Mouse (Mus musculus) brown adipose tissue, adult 24 weeks (tissue): ENCODE results near the gene Irgq. TPM values are rescaled to one million over a fixed set of nuclear protein-coding genes. Genes with fewer than 3 reads are reported as not detected.
A peak's percentile ranks its signal among the peaks of the same experiment; 100 is the strongest.

Experiments
- H3K27ac ChIP-seq: fragments of 200-500 bp; replicated peaks from 2 replicates; pipeline ENCODE4 v1.5.1; 2012; ENCODE audit warnings: low read depth, mild to moderate bottlenecking, low read length
- H3K4me1 ChIP-seq: fragments of 200-500 bp; 2 replicates; pipeline ENCODE4 v1.6.1; 2012; ENCODE audit warnings: low read length, mixed read lengths; ENCODE audit not compliant: control insufficient read depth, insufficient read depth, insufficient read length
- H3K4me3 ChIP-seq: fragments of 200-500 bp; 2 replicates; pipeline ENCODE4 v1.5.1; 2012; ENCODE audit warnings: low read depth, mild to moderate bottlenecking, low read length, moderate library complexity; ENCODE audit not compliant: insufficient read depth
- polyA plus RNA-seq: library from polyadenylated mRNA; stranded (reverse); fragments of >200 nt; gene quantifications from 2 replicates; pipeline ENCODE4 v1.2.4, GENCODE M21; 2012; ENCODE audit not compliant: missing spikeins, insufficient read depth, insufficient read length

The Irgq gene
- polyA plus RNA-seq, 1 experiment = 9.2 TPM

DNA sequence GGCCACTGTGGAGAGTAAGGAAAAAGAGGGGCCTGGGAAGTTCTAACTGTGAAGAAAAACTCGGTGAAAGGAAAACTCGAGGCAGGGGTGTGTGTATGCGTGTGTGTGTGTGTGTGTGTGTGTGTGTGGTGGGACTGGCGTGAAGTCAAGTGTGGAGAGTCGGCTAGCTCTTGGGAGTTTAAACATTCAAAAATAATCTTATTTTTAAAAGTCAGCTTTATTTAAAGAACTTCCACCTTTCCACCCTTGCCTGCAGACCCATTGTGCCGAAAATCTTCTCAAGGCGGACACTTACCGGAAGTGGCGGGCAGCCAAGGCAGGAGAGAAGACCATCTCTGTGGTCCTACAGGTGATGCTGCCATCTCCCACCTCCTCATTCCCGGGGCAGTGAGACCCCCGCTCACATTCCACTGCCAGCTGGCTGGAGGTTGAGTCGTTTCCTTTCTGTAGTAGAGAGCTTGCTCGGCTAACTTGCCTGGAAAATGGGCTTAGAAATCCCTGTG is 17.1 kb downstream of the Irgq start:
- no peak overlapping the region for H3K27ac ChIP-seq
- peaks cover 3% of the 10 kb centered on the region; the same call in 1 of the 2 replicates for H3K4me1 ChIP-seq
- H3K4me3 ChIP-seq = peak overlapping the region; percentile 81

DNA sequence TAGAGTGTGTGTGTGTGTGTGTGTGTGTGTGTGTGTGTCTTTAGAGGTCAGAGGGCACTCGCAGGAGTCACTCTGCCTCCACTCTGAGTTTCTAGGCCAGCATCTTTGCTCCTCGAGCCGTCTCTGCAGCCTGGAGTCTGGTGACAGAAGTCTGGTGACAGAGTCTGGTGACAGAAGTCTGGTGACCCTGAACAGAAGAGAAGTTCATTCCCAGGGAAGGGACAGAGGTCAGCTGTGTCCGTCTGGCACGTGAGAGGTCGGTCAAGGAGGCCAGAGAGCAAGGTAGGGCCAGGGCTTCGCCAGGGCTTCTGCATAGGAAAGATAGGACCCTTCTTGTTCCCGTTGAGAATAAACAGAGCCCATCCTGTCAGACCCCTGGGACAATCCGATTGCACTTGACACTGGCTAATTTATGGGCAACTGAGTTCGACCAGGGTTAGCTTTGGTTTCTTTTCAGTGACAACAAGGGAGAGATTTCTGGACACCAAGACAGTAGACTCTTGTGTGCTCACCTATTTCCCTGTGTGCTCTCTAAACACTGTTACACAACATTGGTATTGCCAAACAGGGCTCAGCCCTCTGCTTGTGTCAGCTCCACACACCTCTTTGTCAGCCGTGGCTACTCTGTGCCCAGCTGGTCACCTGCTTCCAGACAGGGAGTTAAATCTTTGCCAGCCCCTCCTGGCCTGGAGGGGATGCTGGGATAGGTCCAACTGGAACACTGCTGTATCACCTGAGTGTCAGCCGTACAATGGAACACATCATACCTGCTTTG is 21.7 kb downstream of the Irgq start:
- Histone ChIP-seq H3K4me1 (peaks cover 3% of the 10 kb centered on the region; the same call in 1 of the 2 replicates), H3K27ac (no peak overlapping the region), H3K4me3 (no peak overlapping the region)

DNA sequence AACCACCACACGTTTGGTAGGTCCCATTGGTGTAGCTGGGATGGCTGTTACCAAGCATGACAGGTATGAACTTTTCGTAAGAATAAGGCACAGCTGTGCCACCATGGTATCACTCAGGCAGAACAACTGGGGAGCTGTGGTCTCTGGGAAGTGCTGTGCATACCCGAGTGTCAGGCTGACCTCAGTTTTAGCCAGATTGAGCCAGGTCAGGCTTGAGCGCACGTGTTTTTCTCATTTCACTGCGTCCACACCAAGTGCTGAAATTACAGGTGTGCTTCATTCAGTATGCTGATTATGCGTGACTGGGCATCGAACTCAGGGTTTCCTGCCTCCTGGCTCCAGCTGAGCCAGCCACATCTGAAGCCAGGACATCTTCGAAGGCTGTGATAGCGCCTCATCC is 25.3 kb downstream of the Irgq start:
- Histone ChIP-seq H3K27ac (no peak overlapping the region), H3K4me1 (peaks cover 3% of the 10 kb centered on the region; the same call in 1 of the 2 replicates), H3K4me3 (no peak overlapping the region)

DNA sequence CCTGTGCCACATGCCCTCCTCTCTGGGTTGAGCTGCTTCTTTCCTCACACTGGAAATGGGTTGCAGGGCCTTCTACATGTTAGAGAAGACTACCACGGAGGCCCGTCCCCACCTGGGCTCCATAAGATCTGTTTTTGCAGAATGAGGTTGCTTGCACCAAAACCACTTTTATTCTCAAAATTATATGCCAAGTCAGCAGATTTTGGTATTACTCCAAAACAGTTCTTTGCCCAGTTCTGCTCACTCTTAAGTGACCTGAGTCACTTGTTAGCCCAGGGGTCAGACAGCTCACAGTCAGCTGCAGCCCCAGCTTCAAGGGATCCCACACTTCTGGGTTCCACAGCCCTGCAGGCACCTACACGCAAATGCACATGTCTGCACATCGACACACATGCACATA is 31.0 kb downstream of the Irgq start:
- H3K27ac ChIP-seq = no peak overlapping the region
- no peak overlapping the region for H3K4me3 ChIP-seq
- H3K4me1 ChIP-seq = no peaks in the 10 kb centered on the region

DNA sequence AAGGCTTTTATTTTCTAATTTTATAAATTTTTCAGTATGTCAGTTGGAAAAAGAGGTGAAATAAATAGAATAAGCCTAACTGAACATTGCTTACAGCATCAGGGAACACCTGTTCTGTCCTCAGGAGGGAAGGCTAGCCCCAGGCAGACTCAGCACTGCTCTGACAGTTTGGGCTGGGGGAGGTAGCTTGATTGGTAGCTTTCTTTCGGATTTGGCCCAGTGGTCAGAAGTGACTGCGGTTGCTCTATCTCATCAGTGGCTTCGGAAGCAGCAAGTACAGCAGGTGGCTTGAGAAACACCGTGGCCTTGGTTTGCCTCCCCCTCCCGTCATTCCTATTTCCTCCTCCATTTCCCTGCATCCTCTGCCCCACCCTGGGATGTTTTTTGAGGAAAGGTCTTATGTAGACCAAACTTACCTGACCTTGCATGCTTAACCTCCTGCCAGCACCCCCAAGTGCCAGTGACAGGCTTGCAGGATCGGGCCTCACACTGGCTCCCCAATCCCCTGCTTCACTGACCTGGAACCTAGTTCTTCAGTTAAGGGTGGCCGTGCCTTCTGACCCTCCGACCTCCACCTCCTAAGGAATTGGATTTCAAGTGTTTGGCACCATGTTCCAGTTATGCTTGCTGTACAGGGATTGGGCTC is 32.8 kb downstream of the Irgq start:
- Histone ChIP-seq H3K27ac (no peak overlapping the region), H3K4me1 (no peaks in the 10 kb centered on the region)

DNA sequence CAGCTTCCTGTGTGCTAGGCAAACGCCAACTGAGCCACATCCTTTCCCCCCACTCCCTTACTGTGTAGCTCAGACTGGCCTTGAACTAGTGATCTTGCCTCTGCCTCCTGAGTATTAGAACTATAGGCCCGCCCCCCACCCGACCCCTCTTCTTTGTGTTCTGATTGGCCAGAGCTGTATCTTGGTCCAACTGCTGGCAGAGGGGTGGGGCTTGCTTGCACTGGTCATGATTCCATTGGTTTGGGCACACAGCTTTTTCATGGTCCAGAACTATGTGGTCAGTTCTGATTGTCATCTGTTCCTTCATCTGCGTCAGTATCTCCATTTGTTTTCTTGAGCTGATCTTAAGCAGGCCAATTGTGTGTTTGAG is 33.3 kb downstream of the Irgq start:
- no peak overlapping the region for H3K27ac ChIP-seq
- H3K4me1 ChIP-seq = no peaks in the 10 kb centered on the region
- H3K4me3 ChIP-seq = no peak overlapping the region

More for the DNA sequence above, 32.8 kb downstream of the Irgq start:
- H3K4me3 ChIP-seq = no peak overlapping the region

DNA sequence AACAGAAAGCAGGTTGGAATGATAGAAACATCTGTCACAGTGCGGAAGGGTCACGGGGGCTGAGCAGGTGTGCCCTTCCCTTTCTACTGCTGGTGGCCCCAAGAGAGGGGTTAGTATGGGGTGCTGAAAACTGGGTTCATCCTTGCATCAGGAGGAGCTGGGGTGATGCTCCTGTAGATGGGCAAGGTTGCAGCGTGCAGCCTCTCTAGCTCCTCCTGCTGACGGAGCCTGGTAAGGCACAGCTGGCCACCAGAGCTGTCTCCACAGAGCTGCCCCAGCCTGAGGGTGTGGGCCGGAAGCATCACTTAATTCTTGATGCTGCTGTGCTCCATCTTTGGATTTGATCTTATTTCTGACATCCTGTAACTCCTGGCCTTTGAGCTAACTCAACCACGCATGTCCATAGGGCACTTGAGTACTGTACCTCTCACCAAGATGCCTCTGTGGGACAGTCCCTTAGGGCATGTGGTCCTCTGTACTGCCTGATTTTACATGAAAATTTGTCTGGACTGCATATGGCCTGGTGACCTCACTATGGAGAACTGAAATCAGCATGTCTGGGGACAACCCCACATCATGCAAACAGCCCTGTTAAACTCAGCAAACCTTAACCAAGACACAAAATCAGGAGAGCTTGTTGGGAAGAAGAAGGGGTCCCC is 34.2 kb downstream of the Irgq start:
- Histone ChIP-seq H3K4me3 (no peak overlapping the region), H3K4me1 (no peaks in the 10 kb centered on the region), H3K27ac (no peak overlapping the region)

DNA sequence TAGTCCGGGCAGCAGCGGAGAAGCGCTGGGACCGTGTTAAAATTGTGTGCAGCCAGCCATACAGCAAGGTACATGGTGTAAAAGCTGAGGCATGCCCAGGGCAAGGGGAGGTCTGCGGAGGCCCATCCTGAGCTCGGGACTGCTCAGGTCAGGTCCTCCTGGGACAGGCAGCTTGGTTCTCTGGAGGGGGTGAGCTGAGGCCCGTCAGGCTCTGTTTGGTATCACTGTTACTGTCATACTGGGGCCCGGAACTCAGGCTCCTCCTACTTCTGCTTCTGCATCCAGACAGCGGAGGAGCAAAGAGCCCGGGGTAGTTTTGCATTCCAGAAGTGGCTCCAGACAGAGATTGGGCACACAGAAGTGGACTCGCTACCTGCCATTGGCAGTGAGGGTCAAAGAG is 35.1 kb downstream of the Irgq start:
- Histone ChIP-seq H3K27ac (no peak overlapping the region), H3K4me3 (no peak overlapping the region), H3K4me1 (no peaks in the 10 kb centered on the region)

DNA sequence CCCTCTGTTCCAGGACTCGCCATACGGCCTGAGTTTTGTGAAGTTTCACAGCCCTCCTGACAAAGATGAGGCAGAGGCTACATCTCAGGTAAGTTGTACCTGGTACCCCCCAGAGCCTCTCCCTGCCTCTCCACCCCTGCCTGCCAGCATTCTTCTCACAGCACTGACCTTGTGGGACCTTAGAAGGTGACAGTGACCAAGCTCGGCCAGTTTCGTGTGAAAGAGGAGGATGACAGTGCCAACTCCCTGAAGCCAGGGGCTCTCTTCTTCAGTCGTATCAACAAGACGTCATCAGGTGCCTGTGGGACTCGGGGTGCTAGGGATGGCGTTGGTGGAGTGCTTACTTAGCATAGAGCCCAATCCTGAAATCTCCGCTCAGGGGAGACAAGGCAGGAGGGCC is 35.7 kb downstream of the Irgq start:
- Histone ChIP-seq H3K4me1 (no peaks in the 10 kb centered on the region), H3K4me3 (no peak overlapping the region), H3K27ac (no peak overlapping the region)

DNA sequence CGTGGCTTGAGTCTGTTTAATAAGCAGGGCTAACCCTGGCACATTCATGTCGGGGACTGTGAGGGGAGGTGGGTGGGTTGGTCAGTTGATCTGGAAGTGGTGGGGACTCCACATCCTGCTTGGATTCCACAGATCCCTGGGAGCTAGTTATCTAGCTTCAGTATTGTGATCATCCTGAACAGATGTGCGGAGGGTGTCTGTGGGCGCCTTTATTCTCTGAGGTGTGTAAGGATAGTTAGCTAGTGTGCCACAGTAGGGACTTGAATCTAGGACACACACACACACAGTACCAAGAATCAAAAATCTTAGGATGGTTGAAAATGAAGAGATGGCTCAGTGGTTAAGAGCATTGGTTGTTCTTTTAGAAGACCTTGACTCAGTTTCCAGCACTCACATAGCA is 38.0 kb downstream of the Irgq start:
- H3K4me3 ChIP-seq = no peak overlapping the region

DNA sequence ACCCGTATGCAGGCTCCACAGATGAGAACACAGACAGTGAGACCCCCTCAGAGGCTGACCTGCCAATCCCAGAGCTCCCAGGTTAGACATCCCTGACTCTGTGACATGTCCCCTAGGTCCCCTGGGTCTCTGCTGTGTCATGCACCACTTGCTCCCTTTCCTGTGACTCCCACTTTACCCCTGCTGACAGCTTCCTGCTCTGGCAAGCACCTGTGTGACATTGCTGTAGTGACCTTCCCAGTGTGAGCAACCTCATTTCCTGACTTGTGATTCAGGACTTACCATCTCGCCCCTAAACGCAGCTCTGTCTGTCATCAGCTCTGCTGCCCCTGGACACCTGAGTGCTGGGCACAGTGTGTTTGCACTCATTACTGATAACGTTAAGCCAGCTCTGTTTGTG is 40.6 kb downstream of the Irgq start:
- Histone ChIP-seq H3K4me1 (no peaks in the 10 kb centered on the region), H3K27ac (no peak overlapping the region), H3K4me3 (no peak overlapping the region)

More for the DNA sequence above, 38.0 kb downstream of the Irgq start:
- no peaks in the 10 kb centered on the region for H3K4me1 ChIP-seq
- H3K27ac ChIP-seq = no peak overlapping the region

DNA sequence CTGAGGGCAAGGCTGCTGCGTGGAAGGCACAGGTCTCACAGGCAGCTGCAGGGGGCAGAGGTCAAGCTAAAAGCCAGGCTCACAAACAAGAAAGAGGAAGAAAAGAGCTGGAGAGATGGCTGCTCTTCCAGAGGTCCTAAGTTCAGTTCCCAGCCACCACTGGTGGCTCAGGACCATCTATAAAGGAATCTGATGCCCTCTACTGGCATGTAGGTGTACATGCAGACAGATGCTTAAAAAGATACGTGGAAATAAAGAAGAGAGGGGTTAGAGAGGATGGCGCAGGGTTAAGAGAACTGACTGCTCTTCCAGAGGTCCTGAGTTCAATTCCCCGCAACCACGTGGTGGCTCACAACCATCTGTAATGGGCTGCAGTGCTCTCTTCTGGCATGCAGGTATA is 42.0 kb downstream of the Irgq start:
- no peaks in the 10 kb centered on the region for H3K4me1 ChIP-seq
- no peak overlapping the region for H3K27ac ChIP-seq
- H3K4me3 ChIP-seq = no peak overlapping the region

DNA sequence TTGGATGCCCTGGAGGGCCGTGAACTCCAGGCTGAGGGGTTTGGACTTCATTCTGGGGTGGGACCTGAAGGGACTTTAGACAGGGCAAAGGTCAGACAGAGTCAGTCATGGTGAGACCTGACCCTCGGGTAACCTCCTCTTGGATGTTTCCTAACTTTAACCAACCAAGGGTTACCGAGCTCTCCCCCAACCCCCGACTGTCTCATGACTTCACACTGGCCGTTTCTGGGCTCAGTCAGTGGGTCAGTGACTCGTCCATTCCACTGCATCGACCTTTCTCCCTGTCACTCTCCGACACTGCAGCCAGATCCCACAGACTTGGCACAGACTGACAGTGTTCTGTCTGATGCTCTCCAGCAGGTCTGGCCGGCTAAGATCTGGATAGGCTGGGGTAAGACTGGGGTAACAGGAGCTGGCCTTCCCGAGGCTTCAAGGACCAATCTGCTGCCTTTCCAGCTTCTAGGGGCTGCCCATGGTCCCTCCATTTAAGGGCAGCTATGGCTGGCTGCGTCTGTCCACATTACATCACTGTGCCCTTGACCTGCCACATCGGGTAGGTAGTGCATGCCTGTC is 43.8 kb downstream of the Irgq start:
- H3K4me1 ChIP-seq = no peaks in the 10 kb centered on the region
- H3K4me3 ChIP-seq = no peak overlapping the region
- no peak overlapping the region for H3K27ac ChIP-seq

DNA sequence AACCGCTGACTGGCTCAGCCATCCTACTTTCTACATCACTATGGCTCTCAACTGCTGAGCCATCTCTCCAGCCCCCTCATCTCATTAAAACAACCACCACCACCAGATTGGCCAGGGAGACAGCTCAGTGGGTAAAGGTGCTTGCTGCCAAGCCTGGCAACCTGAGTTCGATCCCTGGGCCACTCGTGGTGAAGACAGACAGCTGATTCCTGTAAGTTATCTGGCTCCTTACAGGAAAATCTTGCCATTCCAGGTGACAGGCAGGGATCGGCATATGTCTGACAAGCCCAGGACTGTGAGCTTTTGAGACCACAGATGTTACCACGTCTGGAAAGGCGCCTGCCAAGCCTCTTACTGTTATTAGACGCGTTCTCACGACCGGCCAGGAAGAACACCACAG is 47.3 kb downstream of the Irgq start:
- H3K27ac ChIP-seq = no peak overlapping the region
- H3K4me1 ChIP-seq = no peaks in the 10 kb centered on the region
- no peak overlapping the region for H3K4me3 ChIP-seq

DNA sequence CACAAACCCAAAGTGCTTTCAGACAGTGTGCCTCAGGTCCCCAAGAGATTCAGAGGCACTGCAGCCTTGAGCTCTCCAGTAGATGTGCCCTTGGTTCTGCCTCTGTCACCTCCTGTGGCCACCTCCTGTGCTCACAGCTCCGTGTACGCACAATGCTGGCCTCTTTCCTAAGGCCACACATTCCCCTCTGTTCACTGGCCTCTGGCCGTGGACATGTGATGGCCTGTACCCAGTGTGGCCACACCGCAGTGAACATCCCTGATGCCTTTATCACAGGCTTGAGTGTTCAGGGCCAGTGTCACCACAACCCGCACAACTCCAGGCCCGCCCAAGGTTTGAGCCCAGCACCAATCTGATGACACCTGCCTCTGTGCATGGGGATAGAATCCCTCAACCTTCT is 54.4 kb downstream of the Irgq start:
- H3K4me3 ChIP-seq = no peak overlapping the region
- H3K27ac ChIP-seq = no peak overlapping the region
- peaks cover 4% of the 10 kb centered on the region; the same call in 1 of the 2 replicates for H3K4me1 ChIP-seq
